Mouse (Mus musculus): ENCODE measurements around the gene Wdr1. TPM values are rescaled to one million over a fixed set of nuclear protein-coding genes. Genes with fewer than 3 reads are reported as not detected.

The Wdr1 gene
- polyA plus RNA-seq, 1 experiment from 2014 or later = 153 TPM

Other genes with a start within 250 kb of the Wdr1 start
- 0.06 TPM in 1 of 2 replicates, not detected in the other for gene Drd5, start 243.9 kb downstream of the Wdr1 start, polyA plus RNA-seq (2016; fragmentation: Nextera tagmentation; extraction: Ambion mirVana)
- gene Slc2a9, start 60.1 kb downstream of the Wdr1 start, polyA plus RNA-seq (2016; fragmentation: Nextera tagmentation; extraction: Ambion mirVana) = 0.14 and 0.29 TPM in 2 replicates
- gene Zfp518b, start 121.6 kb upstream of the Wdr1 start, polyA plus RNA-seq (2016; fragmentation: Nextera tagmentation; extraction: Ambion mirVana) = 42.7 and 50.5 TPM in 2 replicates

All from forebrain, embryonic 12.5 days (tissue).